Mouse (Mus musculus) heart, embryonic 16.5 days (tissue): Measurements from ENCODE around the gene Ccdc91. TPM values are rescaled to one million over a fixed set of nuclear protein-coding genes. Genes with fewer than 3 reads are reported as not detected.
A peak's percentile ranks its signal among the peaks of the same experiment; 100 is the strongest.

Experiments
- ATAC-seq: fragments of 200-750 bp; cut with Nextera tagmentation; replicated peaks from 2 replicates; pipeline ENCODE4 v1.8.0; 2017; ENCODE audit warnings: moderate number of reproducible peaks; ENCODE audit not compliant: insufficient read depth, low FRiP score; ENCODE audit errors: extremely low read depth
- H3K27ac ChIP-seq: fragments of 300-500 bp; sonication (generic); 2 replicates; pipeline ENCODE4 v1.5.1; 2014; ENCODE audit warnings: mild to moderate bottlenecking, low read length, control low read depth, moderate library complexity
- H3K27me3 ChIP-seq: fragments of 300-500 bp; sonication (generic); 2 replicates; pipeline ENCODE4 v1.6.1; 2014; ENCODE audit warnings: low read length, mixed read lengths; ENCODE audit not compliant: control insufficient read depth, insufficient read depth
- H3K36me3 ChIP-seq: fragments of 300-500 bp; sonication (generic); 2 replicates; pipeline ENCODE4 v1.6.1; 2014; ENCODE audit not compliant: control insufficient read depth, insufficient read depth
- H3K4me1 ChIP-seq: fragments of 300-500 bp; sonication (generic); 2 replicates; pipeline ENCODE4 v1.6.1; 2014; ENCODE audit warnings: low read length, mixed read lengths; ENCODE audit not compliant: control insufficient read depth, insufficient read depth
- H3K4me2 ChIP-seq: fragments of 300-500 bp; sonication (generic); 2 replicates; pipeline ENCODE4 v1.6.1; 2014; ENCODE audit warnings: low read depth, mild to moderate bottlenecking, control low read depth, low read length
- H3K4me3 ChIP-seq: fragments of 300-500 bp; sonication (generic); 2 replicates; pipeline ENCODE4 v1.5.1; 2014; ENCODE audit warnings: mild to moderate bottlenecking, control low read depth, low read length
- H3K9ac ChIP-seq: fragments of 300-500 bp; sonication (generic); 2 replicates; pipeline ENCODE4 v1.6.1; 2014; ENCODE audit warnings: low read length, control low read depth
- H3K9me3 ChIP-seq: fragments of 300-500 bp; sonication (generic); replicated peaks from 2 replicates; pipeline ENCODE4 v1.6.1; 2016; ENCODE audit warnings: low read length; ENCODE audit not compliant: control insufficient read depth
- WGBS: fragments of 180-500 bp; shearing (Covaris S2); extraction: QIAGEN DNeasy Blood & Tissue Kit; methylation state at CpG from one replicate; pipeline ENCODE4 v1.1.7; 2014; 5-methylcytosine and 5-hydroxymethylcytosine counted together
- polyA plus RNA-seq: library from polyadenylated mRNA; unstranded; fragments of >200 nt; fragmentation: Nextera tagmentation; extraction: Ambion mirVana; gene quantifications from 2 replicates; pipeline ENCODE4 v1.2.1, GENCODE M21; 2015

Ccdc91 gene
- polyA plus RNA-seq, 1 experiment from 2014 or later, result 26.8 TPM

DNA sequence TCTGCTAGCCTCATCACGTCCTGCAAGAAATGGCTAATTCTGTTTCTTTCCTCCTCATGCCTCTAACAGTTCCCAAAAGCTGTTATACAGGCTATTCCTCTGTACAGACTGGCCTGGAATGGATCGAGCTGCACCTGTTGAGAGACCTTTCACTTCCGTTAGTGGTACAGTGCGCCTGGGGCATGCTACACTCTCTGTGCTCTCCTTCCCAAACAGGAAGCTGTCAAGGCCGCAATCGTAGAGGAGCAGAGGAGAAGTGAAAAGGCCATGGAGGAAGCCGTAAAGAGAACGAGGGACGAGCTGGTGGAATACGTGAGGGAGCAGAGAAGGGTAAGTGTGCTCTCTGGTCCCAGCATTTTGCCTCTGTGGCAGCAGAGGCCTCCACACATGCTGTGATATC is 131.0 kb downstream of the Ccdc91 start:
- H3K27ac ChIP-seq, result no peak overlapping the region
- no peaks in the 10 kb centered on the region for H3K36me3 ChIP-seq
- no peak overlapping the region for H3K4me2 ChIP-seq
- no peaks in the 10 kb centered on the region for H3K27me3 ChIP-seq
- 66% methylated on average over 10 of the region's 10 CpGs for WGBS
- H3K4me1 ChIP-seq, result peaks cover 7% of the 10 kb centered on the region
- H3K4me3 ChIP-seq, result no peak overlapping the region
- no peak for ATAC-seq
- H3K9ac ChIP-seq, result no peak overlapping the region
- H3K9me3 ChIP-seq, result no peaks in the 10 kb centered on the region

DNA sequence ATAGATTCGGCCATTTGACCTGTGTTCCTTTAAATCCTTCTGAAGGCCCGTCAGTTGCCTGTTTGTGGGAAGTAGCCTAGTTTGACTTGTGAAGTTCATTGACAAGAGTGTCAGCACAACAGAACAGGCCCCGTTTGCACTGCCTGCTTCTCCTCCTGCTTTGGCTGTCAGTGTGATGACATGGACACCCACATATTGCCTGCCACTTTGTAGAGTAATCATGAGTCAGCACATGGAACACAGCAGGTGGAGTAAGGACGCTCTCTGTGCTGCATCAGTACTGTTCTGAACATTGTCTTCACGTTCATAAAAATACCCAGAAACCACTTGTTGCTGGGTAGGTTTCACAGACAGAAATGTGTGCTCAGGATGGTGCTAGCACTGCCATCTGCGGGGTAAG is 132.0 kb downstream of the Ccdc91 start:
- Histone ChIP-seq H3K9me3 (no peaks in the 10 kb centered on the region), H3K4me1 (peaks cover 7% of the 10 kb centered on the region), H3K36me3 (no peaks in the 10 kb centered on the region), H3K27me3 (no peaks in the 10 kb centered on the region), H3K4me2 (no peak overlapping the region), H3K4me3 (no peak overlapping the region), H3K27ac (no peak overlapping the region), H3K9ac (no peak overlapping the region)
- no peak for ATAC-seq
- 41% methylated on average over 6 of the region's 6 CpGs for WGBS

DNA sequence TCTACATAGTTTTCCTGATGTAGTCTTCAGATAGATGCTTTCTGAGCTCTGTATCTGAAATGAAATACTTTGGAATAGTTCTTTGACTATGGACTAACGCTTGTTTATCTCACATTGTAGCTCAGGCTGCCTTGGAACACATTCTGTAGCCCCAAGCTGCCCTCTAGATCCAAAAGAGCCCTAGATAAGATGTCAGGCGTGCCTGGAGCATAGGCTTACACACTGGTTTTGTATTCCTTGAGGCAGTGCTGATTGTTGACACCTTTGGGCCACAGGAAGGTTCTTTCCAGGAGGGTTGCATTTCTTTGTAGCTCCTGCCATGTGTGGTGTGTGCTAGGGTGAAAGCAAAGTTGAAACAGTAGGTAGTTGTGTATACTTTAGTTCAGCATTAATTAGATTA is 139.7 kb downstream of the Ccdc91 start:
- WGBS, result 47% methylated on average over 2 of the region's 2 CpGs
- no peak overlapping the region for H3K4me2 ChIP-seq
- no peak overlapping the region for H3K27ac ChIP-seq
- no peaks in the 10 kb centered on the region for H3K4me1 ChIP-seq
- H3K27me3 ChIP-seq, result no peaks in the 10 kb centered on the region
- ATAC-seq, result no peak
- no peak overlapping the region for H3K9ac ChIP-seq
- H3K36me3 ChIP-seq, result peaks cover 2% of the 10 kb centered on the region; the same call in 1 of the 2 replicates
- no peaks in the 10 kb centered on the region for H3K9me3 ChIP-seq
- H3K4me3 ChIP-seq, result no peak overlapping the region

DNA sequence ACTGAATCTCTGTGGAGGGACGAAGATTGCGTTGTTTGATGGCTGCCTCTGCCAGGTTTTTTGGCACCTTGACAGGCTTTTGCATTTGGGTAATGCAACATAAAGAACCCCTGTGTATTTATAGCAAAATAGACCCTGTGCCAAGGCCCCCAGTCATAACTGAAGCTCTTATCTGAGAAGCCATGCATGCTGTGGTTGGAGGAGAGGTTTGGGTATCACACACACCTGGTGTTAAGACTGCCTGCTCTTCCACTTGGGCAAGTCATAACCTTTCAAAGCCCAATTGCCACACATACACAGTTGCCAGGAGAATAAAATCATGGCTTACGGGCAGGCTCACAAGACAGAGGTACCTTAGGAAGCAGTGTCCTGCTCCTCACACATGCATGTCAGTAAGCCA is 147.5 kb downstream of the Ccdc91 start:
- H3K4me2 ChIP-seq, result no peak overlapping the region
- H3K4me3 ChIP-seq, result no peak overlapping the region
- H3K9ac ChIP-seq, result no peak overlapping the region
- no peaks in the 10 kb centered on the region; the same call in 1 of the 2 replicates for H3K36me3 ChIP-seq
- 45% methylated on average over 3 of the region's 3 CpGs for WGBS
- H3K27me3 ChIP-seq, result no peaks in the 10 kb centered on the region
- peak overlapping the region; percentile 35 for H3K27ac ChIP-seq
- H3K9me3 ChIP-seq, result no peaks in the 10 kb centered on the region
- peaks cover 20% of the 10 kb centered on the region for H3K4me1 ChIP-seq
- ATAC-seq, result no peak

DNA sequence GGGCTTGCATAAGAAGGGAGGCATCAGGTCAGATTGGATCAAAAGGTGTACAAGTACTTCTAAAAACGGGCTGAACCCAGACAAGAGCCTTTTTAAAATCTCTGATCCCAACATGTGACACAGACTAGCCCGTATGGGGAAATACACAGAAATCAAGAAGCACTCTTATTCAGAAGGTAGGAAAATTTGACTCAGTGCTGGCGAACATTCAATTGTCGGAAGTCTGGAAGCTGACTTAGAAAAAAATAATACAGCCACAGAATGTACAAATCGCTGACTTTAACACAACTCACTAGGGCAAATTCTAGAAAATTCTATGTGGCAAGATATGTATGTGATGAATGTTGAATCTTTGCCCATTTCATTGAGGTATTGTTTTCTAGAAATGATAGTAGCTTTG is 160.8 kb downstream of the Ccdc91 start:
- H3K9me3 ChIP-seq, result no peaks in the 10 kb centered on the region
- H3K4me1 ChIP-seq, result no peaks in the 10 kb centered on the region
- no peaks in the 10 kb centered on the region for H3K27me3 ChIP-seq
- no peak overlapping the region for H3K9ac ChIP-seq
- ATAC-seq, result no peak
- no peak overlapping the region for H3K27ac ChIP-seq
- H3K4me3 ChIP-seq, result no peak overlapping the region
- 55% methylated on average over 5 of the region's 5 CpGs for WGBS
- H3K4me2 ChIP-seq, result no peak overlapping the region
- no peaks in the 10 kb centered on the region; the same call in 1 of the 2 replicates for H3K36me3 ChIP-seq

DNA sequence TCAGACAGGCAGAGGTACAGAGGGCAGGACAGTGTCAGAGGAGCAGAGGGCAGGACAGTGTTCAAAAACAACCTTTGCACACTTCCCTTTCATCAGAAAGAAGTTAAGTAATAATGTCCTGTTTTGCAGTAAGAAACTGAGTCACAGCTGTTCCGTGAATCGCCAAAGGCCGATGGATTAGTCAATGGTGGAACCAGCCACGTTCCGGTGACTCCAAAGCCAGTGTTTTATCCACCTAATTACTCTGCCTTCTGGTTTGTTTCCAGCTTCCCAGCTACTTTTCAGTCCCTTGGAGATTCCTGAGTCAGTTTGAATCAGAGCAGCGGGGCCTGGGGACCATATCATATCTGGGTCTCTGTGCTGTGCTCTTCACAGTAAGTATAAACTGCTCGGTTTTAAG is 168.2 kb downstream of the Ccdc91 start:
- Histone ChIP-seq H3K9me3 (no peaks in the 10 kb centered on the region), H3K9ac (no peak overlapping the region), H3K27me3 (no peaks in the 10 kb centered on the region), H3K4me1 (no peaks in the 10 kb centered on the region), H3K36me3 (no peaks in the 10 kb centered on the region), H3K4me3 (no peak overlapping the region), H3K27ac (no peak overlapping the region), H3K4me2 (no peak overlapping the region)
- ATAC-seq, result no peak
- whole genome bisulfite sequencing, result 79% methylated on average over 7 of the region's 7 CpGs

DNA sequence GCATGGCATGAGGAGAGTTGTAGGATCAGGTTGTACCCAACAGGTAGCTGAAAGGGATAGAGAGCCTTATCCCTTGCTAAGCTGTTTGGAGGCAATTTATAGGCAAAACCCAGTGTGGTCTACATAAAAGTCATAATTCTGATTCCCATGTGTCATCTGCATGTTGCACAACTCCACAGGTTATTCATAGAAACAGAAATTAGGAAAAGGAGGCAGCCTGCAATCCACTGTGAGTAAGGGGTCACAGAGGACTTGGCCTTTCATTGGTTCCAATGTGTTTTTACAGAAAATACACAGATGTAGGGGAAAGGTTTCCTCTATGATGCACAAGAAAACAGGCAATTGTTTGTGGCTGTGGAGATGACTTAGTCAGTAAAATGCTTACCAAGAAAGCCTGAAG is 168.8 kb downstream of the Ccdc91 start:
- ATAC-seq, result no peak
- Histone ChIP-seq H3K4me1 (no peaks in the 10 kb centered on the region), H3K36me3 (no peaks in the 10 kb centered on the region), H3K9ac (no peak overlapping the region), H3K27ac (no peak overlapping the region), H3K4me2 (no peak overlapping the region), H3K27me3 (no peaks in the 10 kb centered on the region), H3K9me3 (no peaks in the 10 kb centered on the region), H3K4me3 (no peak overlapping the region)

DNA sequence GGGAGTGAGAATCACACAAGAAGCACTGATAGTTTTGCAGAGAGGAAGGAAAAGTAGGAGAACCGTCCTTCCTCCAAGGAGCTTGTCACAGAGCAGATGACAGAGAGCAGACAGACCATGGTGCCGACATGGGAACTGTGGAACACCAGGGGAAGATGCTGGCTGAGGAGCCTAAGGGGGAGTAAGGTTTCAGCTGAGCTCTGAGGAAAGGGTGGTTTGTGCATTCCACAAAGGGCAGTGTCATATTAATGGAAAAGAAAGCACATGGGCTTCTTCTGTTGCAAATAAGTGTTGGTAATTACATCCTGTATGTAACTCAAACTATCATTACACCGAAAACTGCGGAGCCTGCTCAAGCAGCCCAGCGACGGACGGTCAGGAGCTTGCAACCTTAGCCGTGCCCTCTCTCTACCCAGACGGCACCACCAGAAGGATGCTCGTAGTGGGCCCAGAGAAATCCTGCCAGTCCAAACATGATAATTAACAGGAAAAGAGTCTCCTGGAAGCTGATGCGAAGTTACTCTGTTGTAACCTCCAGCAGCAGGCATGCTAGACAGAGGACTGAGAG is 170.9 kb downstream of the Ccdc91 start:
- no peaks in the 10 kb centered on the region for H3K4me1 ChIP-seq
- no peak overlapping the region for H3K4me2 ChIP-seq
- no peak overlapping the region for H3K9ac ChIP-seq
- H3K9me3 ChIP-seq, result no peaks in the 10 kb centered on the region
- WGBS, result 64% methylated on average over 11 of the region's 11 CpGs
- no peaks in the 10 kb centered on the region for H3K27me3 ChIP-seq
- no peaks in the 10 kb centered on the region for H3K36me3 ChIP-seq
- no peak overlapping the region for H3K4me3 ChIP-seq
- H3K27ac ChIP-seq, result no peak overlapping the region
- ATAC-seq, result no peak

DNA sequence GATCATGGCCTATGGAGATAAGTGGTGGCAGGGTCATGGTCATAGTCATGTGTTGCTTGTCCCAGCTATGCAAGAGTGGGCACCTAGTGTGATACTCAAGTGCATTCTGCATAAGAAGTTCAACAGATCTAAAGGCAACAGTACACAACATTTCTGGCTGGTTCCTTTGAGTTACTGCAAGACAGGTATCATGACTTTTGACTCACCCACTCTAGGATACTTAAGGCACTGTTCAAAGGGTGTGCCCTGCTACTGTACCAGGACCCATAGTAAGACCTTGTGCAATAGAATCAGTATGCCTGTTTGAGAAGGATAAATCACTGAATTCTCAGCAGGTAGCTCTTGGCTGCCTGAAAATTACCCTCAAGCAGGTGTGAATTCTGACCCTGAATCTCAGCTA is 182.4 kb downstream of the Ccdc91 start:
- no peak overlapping the region for H3K27ac ChIP-seq
- H3K27me3 ChIP-seq, result no peaks in the 10 kb centered on the region
- no peak for ATAC-seq
- H3K4me3 ChIP-seq, result no peak overlapping the region
- no peak overlapping the region for H3K9ac ChIP-seq
- no peaks in the 10 kb centered on the region for H3K36me3 ChIP-seq
- no peak overlapping the region for H3K4me2 ChIP-seq
- no peaks in the 10 kb centered on the region for H3K4me1 ChIP-seq
- no peaks in the 10 kb centered on the region for H3K9me3 ChIP-seq

DNA sequence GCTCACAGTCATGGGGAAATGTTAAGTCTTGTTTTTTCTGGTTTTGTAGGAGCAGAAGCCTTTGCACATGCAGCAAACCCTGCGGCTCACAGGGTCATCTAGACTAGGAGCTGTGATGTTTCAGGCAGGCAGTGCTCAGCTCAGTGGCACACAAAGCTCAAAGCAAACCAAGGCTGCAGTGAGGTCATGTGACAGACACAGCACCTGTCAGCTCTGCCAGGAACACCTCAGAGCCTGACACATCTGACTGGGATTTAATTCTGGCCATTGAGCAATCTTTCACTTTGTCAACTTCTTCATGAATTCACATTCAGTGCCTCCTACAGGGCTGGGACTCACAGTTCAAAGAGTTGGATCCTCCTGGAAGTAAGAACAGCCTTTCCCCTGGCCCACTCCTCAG is 185.1 kb downstream of the Ccdc91 start:
- H3K4me3 ChIP-seq, result no peak overlapping the region
- no peak overlapping the region for H3K4me2 ChIP-seq
- WGBS, result 69% methylated on average over 1 of the region's 1 CpGs
- H3K9ac ChIP-seq, result no peak overlapping the region
- H3K4me1 ChIP-seq, result peaks cover under 1% of the 10 kb centered on the region; the same call in 1 of the 2 replicates
- H3K36me3 ChIP-seq, result no peaks in the 10 kb centered on the region
- no peak overlapping the region for H3K27ac ChIP-seq
- no peak for ATAC-seq
- no peaks in the 10 kb centered on the region for H3K9me3 ChIP-seq
- H3K27me3 ChIP-seq, result no peaks in the 10 kb centered on the region
